Mouse (Mus musculus) midbrain, embryonic 11.5 days (tissue): ENCODE measurements at regions not wholly inside any gene's neighbourhood (a gene's known extent, or its start where the extent isn't known, plus 50 kb on each side); places are given as distances from the start of the nearest gene placed in this dataset.
A peak's percentile ranks its signal among the peaks of the same experiment; 100 is the strongest.

Source experiments
- ATAC-seq: fragments of 200-750 bp; cut with Nextera tagmentation; 2 replicates; pipeline ENCODE4 v1.8.0; 2017; ENCODE audit warnings: moderate TSS enrichment, moderate library complexity; ENCODE audit not compliant: low FRiP score
- DNase-seq: peaks from one replicate; pipeline ENCODE4 v3.0.0; 2015; ENCODE audit warnings: low spot score; ENCODE audit errors: missing footprints
- H3K27ac ChIP-seq: fragments of 300-500 bp; sonication (generic); 2 replicates; pipeline ENCODE4 v1.5.1; 2014; ENCODE audit warnings: low read depth, low read length
- H3K27me3 ChIP-seq: fragments of 300-500 bp; sonication (generic); 2 replicates; pipeline ENCODE4 v1.6.1; 2014; ENCODE audit warnings: mild to moderate bottlenecking, low read length, moderate library complexity, mixed read lengths; ENCODE audit not compliant: control insufficient read depth, insufficient read depth
- H3K36me3 ChIP-seq: fragments of 300-500 bp; sonication (generic); 2 replicates; pipeline ENCODE4 v1.6.1; 2014; ENCODE audit warnings: mild to moderate bottlenecking, low read length, moderate library complexity, mixed read lengths; ENCODE audit not compliant: control insufficient read depth, insufficient read depth
- H3K4me1 ChIP-seq: fragments of 300-500 bp; sonication (generic); 2 replicates; pipeline ENCODE4 v1.6.1; 2014; ENCODE audit warnings: low read length; ENCODE audit not compliant: control insufficient read depth, insufficient read depth
- H3K4me2 ChIP-seq: fragments of 300-500 bp; sonication (generic); 2 replicates; pipeline ENCODE4 v1.6.1; 2014; ENCODE audit warnings: mild to moderate bottlenecking, moderate library complexity
- H3K4me3 ChIP-seq: fragments of 300-500 bp; sonication (generic); 2 replicates; pipeline ENCODE4 v1.5.1; 2014; ENCODE audit warnings: low read depth, low read length
- H3K9ac ChIP-seq: fragments of 300-500 bp; sonication (generic); 2 replicates; pipeline ENCODE4 v1.6.1; 2014; ENCODE audit warnings: low read length
- H3K9me3 ChIP-seq: fragments of 300-500 bp; sonication (generic); 2 replicates; pipeline ENCODE4 v1.6.1; 2016; ENCODE audit warnings: low read length; ENCODE audit not compliant: control insufficient read depth
- WGBS: fragments of 180-500 bp; shearing (Covaris S2); extraction: QIAGEN DNeasy Blood & Tissue Kit; methylation state at CpG from one replicate; pipeline ENCODE4 v1.1.7; 2014; 5-methylcytosine and 5-hydroxymethylcytosine counted together

DNA sequence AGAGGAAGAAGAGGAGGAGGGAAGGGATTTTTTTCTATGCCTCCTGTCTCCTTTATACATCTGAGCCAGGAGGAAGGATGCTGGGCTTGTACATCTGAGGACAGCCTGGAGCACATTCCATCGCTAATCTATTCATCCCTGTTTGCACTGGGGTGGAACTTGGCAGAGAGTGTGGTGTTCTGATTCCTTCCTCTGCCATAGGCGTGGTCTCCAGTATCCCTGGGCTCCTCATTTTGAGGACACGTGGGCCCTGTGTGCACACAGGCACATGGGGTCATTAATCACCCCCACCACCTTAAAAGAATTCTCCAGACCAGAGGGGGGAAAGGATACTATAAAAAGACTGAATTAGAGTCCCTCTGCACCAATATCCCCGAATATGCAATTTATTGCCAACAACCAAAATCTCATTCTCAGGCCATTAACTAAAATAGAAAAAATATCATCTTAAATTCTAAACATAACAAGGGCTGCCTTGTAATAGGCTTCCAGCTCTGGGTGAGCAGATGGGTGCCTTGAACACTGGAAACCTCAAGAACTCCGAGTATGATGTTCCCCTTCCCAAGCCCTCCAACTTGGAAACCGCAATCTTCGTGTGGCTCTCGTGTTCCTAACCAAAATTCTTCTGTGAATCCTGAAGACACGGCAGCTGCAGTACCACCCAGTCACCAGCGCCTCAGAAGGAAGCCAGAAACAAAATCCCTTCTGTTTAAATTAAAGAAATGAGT lies 254.7 kb downstream of the Cxcl12 start:
- no peaks in the 10 kb centered on the region for H3K27me3 ChIP-seq
- DNase-seq (no peak), ATAC-seq (no peak)
- H3K4me2 ChIP-seq = no peak overlapping the region
- no peak overlapping the region for H3K9ac ChIP-seq
- H3K9me3 ChIP-seq = no peaks in the 10 kb centered on the region
- H3K4me3 ChIP-seq = no peak overlapping the region
- no peak overlapping the region for H3K27ac ChIP-seq
- no peaks in the 10 kb centered on the region for H3K4me1 ChIP-seq
- 85% methylated on average over 10 of the region's 10 CpGs for WGBS
- no peaks in the 10 kb centered on the region for H3K36me3 ChIP-seq

DNA sequence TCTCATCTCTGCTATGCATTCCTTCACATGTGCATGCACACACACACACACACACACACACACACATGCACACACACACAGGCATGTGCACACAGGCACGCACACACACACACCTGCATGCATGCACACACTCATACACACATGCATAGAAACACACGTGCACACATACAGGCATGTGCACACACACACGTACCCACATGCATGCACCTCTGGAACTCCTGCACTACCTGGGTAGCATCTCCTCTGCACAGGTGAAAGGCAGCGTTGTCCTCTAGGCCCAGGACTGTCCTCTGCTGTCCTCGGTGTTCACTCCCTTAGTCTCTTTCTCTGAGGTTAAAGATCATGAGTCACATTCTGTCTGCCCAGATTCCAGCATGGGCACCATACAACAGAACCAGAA lies 258.0 kb downstream of the Cxcl12 start:
- Histone ChIP-seq H3K4me3 (no peak overlapping the region), H3K9me3 (no peaks in the 10 kb centered on the region), H3K36me3 (no peaks in the 10 kb centered on the region), H3K27ac (no peak overlapping the region), H3K4me2 (no peak overlapping the region), H3K9ac (no peak overlapping the region), H3K4me1 (no peaks in the 10 kb centered on the region), H3K27me3 (no peaks in the 10 kb centered on the region)
- ATAC-seq (no peak), DNase-seq (no peak)
- WGBS = 91% methylated on average over 5 of the region's 5 CpGs

DNA sequence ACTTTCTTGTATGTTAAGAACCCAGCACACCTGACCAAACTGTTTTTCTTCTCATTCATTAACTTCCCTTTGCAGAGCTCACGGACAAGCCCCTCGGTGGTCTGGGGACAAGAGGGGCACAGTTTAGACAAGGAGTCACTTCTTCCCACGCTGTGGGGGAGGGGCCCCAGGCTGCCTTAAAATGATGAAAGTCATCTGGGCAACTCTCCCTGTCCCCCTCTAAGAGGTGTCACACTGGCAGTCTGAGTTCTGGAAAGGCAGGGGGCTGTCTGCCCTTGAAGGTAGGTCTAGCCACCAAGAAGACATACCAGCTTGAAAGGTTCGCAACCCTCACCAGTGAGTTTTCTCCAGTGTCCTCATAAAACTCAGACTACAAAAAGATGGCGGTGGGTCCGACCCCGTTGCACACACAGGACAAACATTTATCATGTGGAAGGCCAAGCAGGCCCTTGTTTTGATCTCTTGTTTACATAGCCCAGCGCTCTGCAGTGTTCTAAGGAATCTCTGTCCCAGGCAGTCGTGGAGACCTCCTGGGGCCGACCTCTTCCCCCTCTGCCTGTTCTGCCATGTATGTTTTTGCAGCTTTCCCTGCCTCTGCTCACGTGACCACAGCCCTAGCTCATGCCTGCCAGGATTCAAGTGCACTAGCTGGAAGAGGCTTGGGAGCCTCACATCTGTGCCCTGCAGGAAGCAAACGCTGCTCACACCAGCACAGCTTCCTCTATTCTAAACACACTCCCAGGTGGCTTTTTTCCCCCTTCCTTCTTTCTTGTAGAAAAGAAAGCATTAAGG lies 259.2 kb downstream of the Cxcl12 start:
- Histone ChIP-seq H3K9me3 (no peaks in the 10 kb centered on the region), H3K4me1 (no peaks in the 10 kb centered on the region), H3K27me3 (no peaks in the 10 kb centered on the region), H3K36me3 (no peaks in the 10 kb centered on the region), H3K9ac (no peak overlapping the region), H3K4me2 (no peak overlapping the region), H3K27ac (no peak overlapping the region), H3K4me3 (no peak overlapping the region)
- 49% methylated on average over 12 of the region's 12 CpGs for WGBS
- DNase-seq (no peak), ATAC-seq (0 out of 2 replicates have a peak, but pooled peaks have one; percentile 30)

DNA sequence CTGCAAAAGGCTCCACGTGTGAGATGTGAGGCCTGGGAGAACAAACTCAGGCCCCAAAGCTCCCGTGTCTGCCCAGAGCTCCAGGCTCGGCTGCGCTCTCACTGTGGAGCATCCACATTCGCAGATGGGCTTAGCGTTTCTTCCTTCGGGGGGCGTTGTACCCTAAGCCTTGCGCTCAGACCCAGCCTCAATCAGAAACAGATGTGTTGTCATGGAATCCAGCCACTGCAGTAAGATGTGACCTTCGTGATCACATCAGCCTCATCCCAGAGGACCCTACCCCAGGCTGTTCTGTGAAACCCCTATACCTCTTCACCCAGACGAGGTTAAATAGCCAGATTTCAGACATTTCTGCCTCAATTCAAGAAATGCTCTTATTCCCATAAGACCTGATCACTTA lies 260.1 kb downstream of the Cxcl12 start:
- Histone ChIP-seq H3K27ac (no peak overlapping the region), H3K9me3 (no peaks in the 10 kb centered on the region), H3K27me3 (no peaks in the 10 kb centered on the region), H3K4me2 (no peak overlapping the region), H3K4me1 (no peaks in the 10 kb centered on the region), H3K4me3 (no peak overlapping the region), H3K36me3 (no peaks in the 10 kb centered on the region), H3K9ac (no peak overlapping the region)
- DNase-seq = peak; percentile 86
- 78% methylated on average over 11 of the region's 11 CpGs for WGBS
- ATAC-seq = no peak

DNA sequence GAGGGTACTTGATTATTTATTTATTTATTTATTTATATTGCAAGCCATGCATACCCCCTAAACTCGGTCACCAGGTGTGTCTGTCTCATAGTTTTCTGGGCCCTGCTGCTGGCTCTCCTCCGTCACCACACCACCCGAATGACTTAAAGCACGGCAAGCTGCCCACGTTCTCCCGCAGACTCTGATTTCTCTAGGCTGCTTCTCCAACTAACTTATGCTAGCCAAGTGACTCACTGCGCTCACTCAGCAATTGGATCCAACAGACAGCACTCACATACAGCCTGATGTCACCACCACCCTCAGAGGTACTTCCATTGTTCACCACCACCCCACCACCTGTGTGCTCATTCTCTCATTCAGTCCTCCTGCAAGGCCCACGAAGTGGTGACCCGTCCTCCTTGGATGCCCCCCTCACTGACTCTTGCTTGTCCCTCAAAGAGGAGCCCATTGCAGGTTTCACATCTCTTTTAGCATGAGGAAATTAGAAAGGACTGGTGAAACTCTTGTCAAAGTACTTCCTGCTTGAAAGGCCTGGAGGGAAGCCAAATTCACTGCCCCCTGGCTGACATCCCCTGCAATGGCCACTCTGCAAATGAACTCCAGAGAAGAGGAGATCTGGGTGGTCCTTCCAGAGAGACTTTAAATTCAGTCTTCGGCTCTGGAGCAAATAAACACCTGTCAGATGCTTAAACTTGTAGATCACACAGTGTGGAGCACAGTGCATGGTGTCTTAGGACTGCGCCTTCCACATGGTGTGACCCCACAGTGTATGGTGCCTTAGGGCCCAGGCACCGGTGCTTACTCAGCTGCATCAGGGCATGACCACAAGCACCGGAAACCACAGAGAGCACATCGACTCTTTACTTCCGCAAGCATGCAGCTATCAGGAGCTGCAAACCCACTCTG lies 262.8 kb downstream of the Cxcl12 start:
- Histone ChIP-seq H3K9me3 (no peaks in the 10 kb centered on the region), H3K4me1 (no peaks in the 10 kb centered on the region), H3K36me3 (no peaks in the 10 kb centered on the region), H3K27ac (no peak overlapping the region), H3K4me2 (no peak overlapping the region), H3K9ac (no peak overlapping the region), H3K27me3 (no peaks in the 10 kb centered on the region), H3K4me3 (no peak overlapping the region)
- ATAC-seq (no peak), DNase-seq (no peak)
- WGBS = 81% methylated on average over 15 of the region's 15 CpGs

DNA sequence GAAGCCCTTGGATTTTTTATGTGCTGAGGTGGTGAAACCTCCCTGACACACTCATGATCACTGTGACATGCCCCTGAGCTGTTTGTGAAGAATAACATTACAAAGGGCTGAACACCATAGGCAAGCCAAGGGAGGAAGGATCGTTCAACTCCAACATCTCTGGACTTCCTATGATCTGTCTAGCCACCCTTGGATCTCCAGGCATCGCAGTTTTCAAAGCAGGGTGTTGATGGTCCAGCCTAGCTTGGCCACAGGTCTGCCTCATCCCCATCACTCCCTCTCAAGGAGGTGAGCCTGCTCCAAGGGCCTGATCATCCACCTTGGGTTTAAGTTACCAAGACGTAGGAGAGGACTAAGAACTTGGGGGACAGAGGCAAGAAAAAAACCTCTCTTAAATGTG lies 268.5 kb downstream of the Cxcl12 start:
- Histone ChIP-seq H3K9ac (no peak overlapping the region), H3K27me3 (no peaks in the 10 kb centered on the region), H3K9me3 (no peaks in the 10 kb centered on the region), H3K27ac (no peak overlapping the region), H3K4me3 (no peak overlapping the region), H3K4me1 (no peaks in the 10 kb centered on the region), H3K4me2 (no peak overlapping the region), H3K36me3 (no peaks in the 10 kb centered on the region)
- DNase-seq (peak; percentile 53), ATAC-seq (no peak)
- 91% methylated on average over 3 of the region's 3 CpGs for WGBS

DNA sequence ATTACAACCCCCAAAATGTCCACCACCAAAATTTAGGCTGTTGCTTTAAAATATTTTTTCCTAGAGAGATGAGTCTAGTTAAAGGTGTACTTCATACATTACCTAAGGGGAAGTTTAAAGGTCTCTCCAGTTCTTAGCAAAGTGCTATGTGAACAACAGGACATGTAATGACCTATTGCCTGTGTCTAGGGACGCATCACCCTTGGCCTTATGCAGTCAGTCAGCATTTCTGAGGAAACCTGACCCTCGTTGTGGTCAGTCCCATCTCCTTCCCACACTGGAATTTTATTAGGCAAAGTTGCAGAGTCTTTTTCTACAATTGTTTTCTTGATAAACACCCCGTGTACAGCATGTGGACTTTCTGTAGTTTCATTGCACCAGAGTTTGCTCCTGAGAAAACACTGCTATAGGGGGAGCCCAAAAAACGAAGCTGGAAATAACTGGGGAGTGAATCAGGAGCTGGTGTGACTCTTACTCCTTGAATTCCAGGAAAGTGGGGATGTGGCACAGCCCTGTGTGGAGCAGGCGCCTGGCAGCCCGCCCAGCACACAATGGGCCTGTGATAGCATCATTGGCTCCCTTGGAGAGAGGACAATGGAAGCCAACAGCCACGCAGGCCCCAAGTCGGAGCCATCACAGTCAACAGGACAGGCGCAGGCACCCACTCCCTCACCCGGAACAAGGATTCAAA lies 269.2 kb downstream of the Cxcl12 start:
- WGBS = 70% methylated on average over 10 of the region's 10 CpGs
- no peak overlapping the region for H3K27ac ChIP-seq
- no peaks in the 10 kb centered on the region for H3K36me3 ChIP-seq

DNA sequence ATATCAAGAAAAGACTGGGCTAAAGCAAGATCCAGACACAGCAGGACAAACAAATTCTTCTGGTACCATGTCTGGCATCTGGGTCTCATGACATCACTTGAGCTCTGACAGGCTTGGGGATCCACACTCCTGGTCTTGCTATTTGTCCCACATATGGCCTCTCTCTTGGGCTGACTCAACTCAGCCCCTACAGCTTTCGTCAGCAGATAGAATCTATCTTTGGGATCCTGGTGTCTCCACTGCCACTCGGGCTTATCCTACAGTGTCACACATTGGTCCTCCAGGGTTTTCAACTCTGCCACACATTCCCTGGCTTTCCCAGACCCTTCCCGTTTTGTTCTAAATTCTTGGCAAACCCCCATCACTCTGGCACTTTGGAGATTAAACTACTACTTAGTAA lies 280.3 kb downstream of the Cxcl12 start:
- ATAC-seq = no peak
- WGBS = 84% methylated on average over 3 of the region's 3 CpGs

More for the DNA sequence above, 269.2 kb downstream of the Cxcl12 start:
- DNase-seq (peak; percentile 35), ATAC-seq (no peak)
- H3K4me3 ChIP-seq = no peak overlapping the region
- H3K9ac ChIP-seq = no peak overlapping the region
- no peak overlapping the region for H3K4me2 ChIP-seq
- H3K4me1 ChIP-seq = no peaks in the 10 kb centered on the region
- no peaks in the 10 kb centered on the region for H3K27me3 ChIP-seq
- H3K9me3 ChIP-seq = no peaks in the 10 kb centered on the region

More for the DNA sequence above, 280.3 kb downstream of the Cxcl12 start:
- Histone ChIP-seq H3K4me3 (no peak overlapping the region), H3K9ac (no peak overlapping the region), H3K27me3 (no peaks in the 10 kb centered on the region), H3K9me3 (no peaks in the 10 kb centered on the region), H3K36me3 (no peaks in the 10 kb centered on the region), H3K27ac (no peak overlapping the region), H3K4me1 (no peaks in the 10 kb centered on the region), H3K4me2 (no peak overlapping the region)
- DNase-seq = no peak
